Mouse (Mus musculus): ENCODE results near the gene Olfr31. TPM values are rescaled to one million over a fixed set of nuclear protein-coding genes. Genes with fewer than 3 reads are reported as not detected.

Gene Olfr31
- total RNA-seq (2021): not detected

GRCm38 (mm10) chr14:14322528-14322927, at the start of gene Olfr31:
Gene Olfr31 (plus strand): TSS chr14:14322828.
- intact Hi-C loops (cut with DNase I): no loop called here
- no peak for DNase-seq (ENCODE audit: low spot score in 2 of 2)

- intact Hi-C loops (cut with DNase I): no loop called here
- DNase-seq (ENCODE audit: low spot score in 2 of 2): no peak
Observed at GRCm38 (mm10) chr14:14294426-14294825, 28.2 kb upstream of the Olfr31 start.

- intact Hi-C loops (cut with DNase I): no loop called here
- no peak for DNase-seq (ENCODE audit: low spot score in 2 of 2)
Observed at GRCm38 (mm10) chr14:14308938-14309337, 13.7 kb upstream of the Olfr31 start.

- no peak for DNase-seq (ENCODE audit: low spot score in 2 of 2)
- intact Hi-C loops (cut with DNase I): no loop called here
Observed at GRCm38 (mm10) chr14:14309416-14309815, 13.2 kb upstream of the Olfr31 start.

GRCm38 (mm10) chr14:14345113-14345871, 22.7 kb downstream of the Olfr31 start:
- intact Hi-C loops (cut with DNase I): loop anchor here (10.0 kb wide), 2 partner anchors 220 to 360 kb away; partner anchors contain the start of genes Psmd6 and Slc4a7
- peak; percentile 78 to 84 for DNase-seq (ENCODE audit: low spot score in 2 of 2)

- peak; percentile 79 to 80 for DNase-seq (ENCODE audit: low spot score in 2 of 2)
- intact Hi-C loops (cut with DNase I): loop anchor here (10.0 kb wide), 2 partner anchors 221 to 359 kb away; partner anchors contain the start of genes Psmd6 and Slc4a7
Observed at GRCm38 (mm10) chr14:14345948-14346812, 23.6 kb downstream of the Olfr31 start, which contains the start of gene Il3ra. Gene Il3ra (plus strand): TSS chr14:14346275.

- intact Hi-C loops (cut with DNase I): loop anchor here (10.0 kb wide), 2 partner anchors 222 to 358 kb away; partner anchors contain the start of genes Psmd6 and Slc4a7
- no peak for DNase-seq (ENCODE audit: low spot score in 2 of 2)
Observed at GRCm38 (mm10) chr14:14346813-14347100, 24.1 kb downstream of the Olfr31 start.

- peak; percentile 17 to 41 for DNase-seq (ENCODE audit: low spot score in 2 of 2)
- intact Hi-C loops (cut with DNase I): loop anchor here (10.0 kb wide), 2 partner anchors 222 to 358 kb away; partner anchors contain the start of genes Psmd6 and Slc4a7
Observed at GRCm38 (mm10) chr14:14347151-14347835, 24.7 kb downstream of the Olfr31 start.

- intact Hi-C loops (cut with DNase I): loop anchor here (10.0 kb wide), 2 partner anchors 223 to 357 kb away; partner anchors contain the start of genes Psmd6 and Slc4a7
- DNase-seq (ENCODE audit: low spot score in 2 of 2): peak; percentile 13 to 78
Observed at GRCm38 (mm10) chr14:14347836-14348621, 25.4 kb downstream of the Olfr31 start.

GRCm38 (mm10) chr14:14348674-14349401, 26.2 kb downstream of the Olfr31 start:
- DNase-seq (ENCODE audit: low spot score in 2 of 2): peak; percentile 6 to 9
- intact Hi-C loops (cut with DNase I): loop anchor here (10.0 kb wide), 2 partner anchors 224 to 356 kb away; partner anchors contain the start of genes Psmd6 and Slc4a7

- intact Hi-C loops (cut with DNase I): loop anchor here (10.0 kb wide), 2 partner anchors 225 to 355 kb away; partner anchors contain the start of genes Psmd6 and Slc4a7
- peak; percentile 3 to 16 for DNase-seq (ENCODE audit: low spot score in 2 of 2)
Observed at GRCm38 (mm10) chr14:14349485-14350262, 27.0 kb downstream of the Olfr31 start.

- DNase-seq (ENCODE audit: low spot score in 2 of 2): peak; percentile 2 to 4
- intact Hi-C loops (cut with DNase I): no loop called here
Observed at GRCm38 (mm10) chr14:14350263-14351147, 27.9 kb downstream of the Olfr31 start.

GRCm38 (mm10) chr14:14351148-14351455, 28.5 kb downstream of the Olfr31 start:
- intact Hi-C loops (cut with DNase I): no loop called here
- DNase-seq (ENCODE audit: low spot score in 2 of 2): no peak

GRCm38 (mm10) chr14:14351721-14352590, 29.3 kb downstream of the Olfr31 start:
- intact Hi-C loops (cut with DNase I): no loop called here
- peak in 1 of 2 experiments; percentile 72 for DNase-seq (ENCODE audit: low spot score in 2 of 2)

GRCm38 (mm10) chr14:14352606-14353005, 30.0 kb downstream of the Olfr31 start:
- intact Hi-C loops (cut with DNase I): no loop called here

More at GRCm38 (mm10) chr14:14352606-14353005, 30.0 kb downstream of the Olfr31 start:
- no peak for DNase-seq (ENCODE audit: low spot score in 2 of 2)
